Mouse (Mus musculus) midbrain, embryonic 10.5 days (tissue): ENCODE measurements around the gene Mapt. TPM values are rescaled to one million over a fixed set of nuclear protein-coding genes. Genes with fewer than 3 reads are reported as not detected.
"Not testable (repeated sequence)": the region's sequence is repeated elsewhere in the genome, so short reads cannot be mapped to it uniquely, and the experiment has no call there.

ENCODE experiments used
- DNase-seq: peaks from one replicate; pipeline ENCODE4 v3.0.0-alpha.2; 2017; ENCODE audit warnings: low spot score
- H3K27ac ChIP-seq: fragments of 300-500 bp; sonication (generic); replicated peaks from 2 replicates; pipeline ENCODE4 v1.5.1; 2016; ENCODE audit warnings: mild to moderate bottlenecking
- H3K27me3 ChIP-seq: fragments of 300-500 bp; sonication (generic); 2 replicates; pipeline ENCODE4 v1.6.1; 2016; ENCODE audit warnings: low read depth, mild to moderate bottlenecking; ENCODE audit not compliant: poor library complexity, severe bottlenecking
- H3K36me3 ChIP-seq: fragments of 300-500 bp; sonication (generic); 2 replicates; pipeline ENCODE4 v1.6.1; 2016; ENCODE audit warnings: mild to moderate bottlenecking, moderate library complexity
- H3K4me1 ChIP-seq: fragments of 300-500 bp; sonication (generic); 2 replicates; pipeline ENCODE4 v1.6.1; 2016
- H3K4me3 ChIP-seq: fragments of 300-500 bp; sonication (generic); 2 replicates; pipeline ENCODE4 v1.5.1; 2016; ENCODE audit warnings: mild to moderate bottlenecking, moderate library complexity
- H3K9me3 ChIP-seq: fragments of 300-500 bp; sonication (generic); replicated peaks from 2 replicates; pipeline ENCODE4 v1.6.1; 2016; ENCODE audit warnings: mild to moderate bottlenecking
- WGBS: fragments of 180-500 bp; shearing (Covaris S2); methylation state at CpG from one replicate; pipeline ENCODE4 v1.1.7; 2016; 5-methylcytosine and 5-hydroxymethylcytosine counted together
- polyA plus RNA-seq: library from polyadenylated mRNA; unstranded; fragments of >200 nt; fragmentation: Nextera tagmentation; extraction: Ambion mirVana; gene quantifications from 2 replicates; pipeline ENCODE4 v1.2.1, GENCODE M21; 2016

The Mapt gene
- polyA plus RNA-seq, 1 experiment from 2014 or later, result 23.7 TPM

DNA sequence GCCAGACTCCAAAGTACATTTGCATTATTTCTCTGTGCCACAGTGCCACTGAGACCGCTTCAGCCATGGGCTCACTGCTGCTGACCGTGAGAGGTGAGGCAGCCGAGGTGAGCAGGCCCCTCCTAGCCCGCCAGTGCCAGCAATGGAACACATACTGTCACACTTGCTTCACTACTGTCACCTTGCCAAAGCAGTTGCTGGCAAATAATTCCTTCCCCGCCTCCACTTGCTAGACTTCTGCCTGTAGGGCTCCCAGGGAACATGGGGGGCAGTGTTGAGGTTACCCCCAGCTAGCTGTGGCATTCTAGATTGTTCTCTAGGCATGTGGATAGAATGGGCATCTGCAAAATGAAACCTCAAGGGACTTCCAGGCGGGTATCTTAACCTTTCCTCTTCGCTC lies 6.0 kb downstream of the Mapt start:
- Histone ChIP-seq H3K4me3 (no peak overlapping the region), H3K27me3 (peaks cover 65% of the 10 kb centered on the region), H3K4me1 (peaks cover 39% of the 10 kb centered on the region), H3K9me3 (no peaks in the 10 kb centered on the region), H3K36me3 (no peaks in the 10 kb centered on the region), H3K27ac (no peak overlapping the region)
- WGBS, result 71% methylated on average over 7 of the region's 7 CpGs
- no peak for DNase-seq

- Histone ChIP-seq H3K9me3 (no peaks in the 10 kb centered on the region), H3K4me3 (no peak overlapping the region), H3K27ac (no peak overlapping the region), H3K4me1 (peaks cover 30% of the 10 kb centered on the region), H3K36me3 (no peaks in the 10 kb centered on the region), H3K27me3 (peaks cover 63% of the 10 kb centered on the region)
- WGBS, result 69% methylated on average over 13 of the region's 13 CpGs
- no peak for DNase-seq
Observed at GRCm38 (mm10) chr11:104237958-104238747, 7.0 kb downstream of the Mapt start.

GRCm38 (mm10) chr11:104245478-104245877 lies 14.3 kb downstream of the Mapt start:
- not testable (repeated sequence) for H3K36me3 ChIP-seq, DNase-seq, H3K9me3 ChIP-seq, H3K4me3 ChIP-seq, H3K27ac ChIP-seq
- peaks cover 55% of the 10 kb centered on the region for H3K27me3 ChIP-seq
- H3K4me1 ChIP-seq, result peaks cover 18% of the 10 kb centered on the region
- 77% methylated on average over 6 of the region's 6 CpGs for WGBS

- Histone ChIP-seq H3K4me3 (no peak overlapping the region), H3K27me3 (peaks cover 55% of the 10 kb centered on the region), H3K4me1 (peaks cover 18% of the 10 kb centered on the region), H3K9me3 (no peaks in the 10 kb centered on the region), H3K27ac (no peak overlapping the region), H3K36me3 (no peaks in the 10 kb centered on the region)
- 12% methylated on average over 6 of the region's 6 CpGs for WGBS
- DNase-seq, result no peak
Observed at GRCm38 (mm10) chr11:104246171-104246694, 15.0 kb downstream of the Mapt start.

DNA sequence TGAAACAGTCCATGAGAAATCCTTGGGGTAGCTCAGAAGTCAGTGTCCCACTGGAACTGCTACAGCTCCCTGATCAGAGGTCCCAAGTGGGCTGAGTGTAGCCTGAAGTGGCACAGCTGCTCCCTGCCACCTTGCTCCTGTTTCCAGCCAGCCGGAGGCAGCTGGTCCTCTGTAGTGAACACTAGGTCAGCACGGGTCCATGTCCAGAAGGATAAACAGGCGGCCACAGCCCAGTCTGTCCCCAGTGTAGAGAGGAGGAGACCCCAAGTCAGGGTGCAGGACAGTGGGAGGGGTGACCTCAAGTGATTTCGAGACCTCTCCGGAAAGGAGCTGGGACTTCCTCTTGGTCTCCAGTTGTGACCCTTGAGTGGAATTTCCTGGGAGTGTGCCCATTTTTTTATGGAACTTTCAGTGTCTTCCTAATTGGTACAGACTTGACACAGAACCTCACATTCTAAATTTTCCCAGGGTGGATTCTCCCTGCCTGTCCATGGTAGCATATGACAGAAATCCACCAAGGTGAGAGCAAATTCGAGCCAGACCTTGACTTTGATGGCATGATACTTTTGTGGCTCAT lies 16.0 kb downstream of the Mapt start:
- DNase-seq, result no peak
- 85% methylated on average over 6 of the region's 6 CpGs for WGBS

DNA sequence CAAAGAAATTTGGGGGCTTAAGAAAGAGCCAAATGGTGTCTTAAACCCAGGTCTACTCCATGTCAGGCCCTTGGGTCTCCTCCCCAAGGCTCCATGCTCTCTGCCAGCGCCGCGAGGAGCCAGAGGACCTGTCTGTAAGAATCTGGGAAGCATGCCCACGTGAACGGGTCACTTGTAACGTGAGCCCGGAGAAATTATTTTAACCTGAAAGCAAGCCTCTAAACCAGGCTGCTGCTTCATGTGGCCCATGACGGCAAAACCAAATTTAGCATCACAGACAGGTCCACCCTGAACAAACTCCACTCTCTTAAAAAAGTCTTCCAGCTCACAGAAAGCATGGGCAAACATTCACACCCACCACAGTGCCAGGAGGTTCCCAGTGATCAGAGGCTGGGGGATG lies 18.2 kb downstream of the Mapt start:
- H3K27ac ChIP-seq, result no peak overlapping the region
- H3K36me3 ChIP-seq, result no peaks in the 10 kb centered on the region
- 90% methylated on average over 8 of the region's 8 CpGs for WGBS
- no peak for DNase-seq
- H3K9me3 ChIP-seq, result no peaks in the 10 kb centered on the region
- peaks cover 42% of the 10 kb centered on the region for H3K27me3 ChIP-seq
- H3K4me3 ChIP-seq, result no peak overlapping the region
- peaks cover 18% of the 10 kb centered on the region for H3K4me1 ChIP-seq

More for the DNA sequence above, 16.0 kb downstream of the Mapt start:
- Histone ChIP-seq H3K4me3 (no peak overlapping the region), H3K4me1 (peaks cover 18% of the 10 kb centered on the region), H3K27me3 (peaks cover 61% of the 10 kb centered on the region), H3K27ac (no peak overlapping the region), H3K36me3 (no peaks in the 10 kb centered on the region), H3K9me3 (no peaks in the 10 kb centered on the region)

DNA sequence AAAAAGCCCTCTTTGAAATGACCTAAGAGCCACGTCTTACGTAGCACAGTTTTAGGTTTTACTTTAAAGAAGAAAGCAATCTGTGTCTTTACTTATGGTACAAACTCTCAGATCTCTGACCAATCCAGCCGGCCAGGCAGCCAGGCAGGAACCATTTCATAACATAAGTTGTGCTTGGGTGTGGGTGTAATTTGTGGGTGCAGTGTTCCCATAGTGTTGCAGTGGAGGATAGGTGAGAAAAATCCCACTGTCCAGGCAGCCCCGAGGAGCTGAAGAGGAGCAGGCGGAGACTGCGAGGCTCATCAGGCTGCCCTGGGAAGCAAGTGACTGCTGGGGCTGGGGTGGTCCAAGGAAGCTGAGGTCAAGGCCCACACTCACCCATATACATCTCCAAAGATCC lies 19.9 kb downstream of the Mapt start:
- Histone ChIP-seq H3K4me1 (peaks cover 16% of the 10 kb centered on the region), H3K4me3 (no peak overlapping the region), H3K36me3 (no peaks in the 10 kb centered on the region), H3K27ac (no peak overlapping the region), H3K9me3 (no peaks in the 10 kb centered on the region), H3K27me3 (peaks cover 32% of the 10 kb centered on the region)
- no peak for DNase-seq
- WGBS, result 76% methylated on average over 6 of the region's 6 CpGs

GRCm38 (mm10) chr11:104252094-104252493 lies 20.9 kb downstream of the Mapt start:
- no peak for DNase-seq
- WGBS, result 83% methylated on average over 3 of the region's 3 CpGs
- peaks cover 30% of the 10 kb centered on the region for H3K27me3 ChIP-seq
- no peaks in the 10 kb centered on the region for H3K36me3 ChIP-seq
- no peaks in the 10 kb centered on the region for H3K9me3 ChIP-seq
- H3K4me3 ChIP-seq, result no peak overlapping the region
- no peak overlapping the region for H3K27ac ChIP-seq
- peaks cover 6% of the 10 kb centered on the region for H3K4me1 ChIP-seq

DNA sequence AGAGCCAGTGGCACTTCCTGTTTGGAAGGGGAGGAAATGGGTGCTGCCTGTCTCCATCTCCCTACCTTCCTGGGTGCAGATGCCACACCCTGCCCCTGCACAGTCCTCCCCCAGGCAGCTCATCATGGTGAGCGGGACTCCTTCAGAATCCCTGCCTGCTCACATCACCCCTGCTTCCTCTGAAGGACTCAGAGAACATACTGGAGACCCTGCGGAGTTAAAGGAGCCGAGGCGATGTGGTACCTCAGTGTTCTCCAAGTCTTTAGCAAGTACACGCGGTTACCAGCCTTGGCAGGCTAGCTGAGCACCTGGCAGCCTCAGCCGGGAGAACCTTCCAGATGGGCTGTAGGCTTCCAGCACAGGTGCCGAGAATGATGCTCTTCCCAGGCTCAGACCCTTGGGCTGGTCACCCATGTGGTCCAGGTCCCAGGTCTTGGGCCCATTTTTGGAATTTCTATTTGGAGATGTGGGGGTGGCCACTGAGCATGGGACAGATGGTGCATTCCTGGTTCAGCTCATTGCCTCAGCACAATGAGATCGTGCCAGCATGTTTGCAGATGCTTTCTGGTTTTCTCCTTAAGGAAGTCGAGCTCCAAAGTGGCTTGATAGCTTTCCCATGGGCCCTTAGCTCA lies 23.3 kb downstream of the Mapt start:
- no peak for DNase-seq
- H3K27me3 ChIP-seq, result peaks cover 8% of the 10 kb centered on the region
- H3K4me1 ChIP-seq, result peaks cover 13% of the 10 kb centered on the region
- 88% methylated on average over 10 of the region's 10 CpGs for whole genome bisulfite sequencing
- no peaks in the 10 kb centered on the region for H3K9me3 ChIP-seq
- H3K4me3 ChIP-seq, result no peak overlapping the region
- H3K36me3 ChIP-seq, result no peaks in the 10 kb centered on the region
- no peak overlapping the region for H3K27ac ChIP-seq

DNA sequence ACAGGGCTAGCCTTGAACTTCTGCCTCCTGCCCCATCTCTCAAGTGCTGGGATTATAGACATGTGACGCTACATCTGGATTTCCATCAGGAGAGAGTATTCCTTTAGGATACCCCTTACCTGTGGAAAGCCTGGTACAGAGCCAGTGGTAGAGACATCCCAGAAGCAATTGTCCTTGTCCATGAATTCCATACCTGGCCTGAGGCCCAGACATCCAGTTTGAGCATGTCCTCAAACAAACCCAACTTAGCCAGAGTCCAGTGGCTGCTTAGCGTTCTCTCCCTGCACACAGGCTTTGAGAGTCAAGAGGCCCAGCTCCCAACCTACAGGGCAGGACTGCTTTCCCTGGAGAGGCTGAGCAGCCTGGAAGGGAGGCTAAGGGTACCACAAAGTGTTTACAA lies 25.0 kb downstream of the Mapt start:
- WGBS, result 98% methylated on average over 2 of the region's 2 CpGs
- 0 out of 2 replicates have a peak, but pooled peaks cover 6% of the 10 kb centered on the region for H3K27me3 ChIP-seq

GRCm38 (mm10) chr11:104258991-104259390 lies 27.8 kb downstream of the Mapt start:
- H3K27ac ChIP-seq, result 0 out of 2 replicates have a peak overlapping the region, but pooled peaks have one; percentile 9
- peaks cover 13% of the 10 kb centered on the region for H3K4me1 ChIP-seq
- no peaks in the 10 kb centered on the region for H3K9me3 ChIP-seq
- no peaks in the 10 kb centered on the region for H3K36me3 ChIP-seq
- no peak overlapping the region for H3K4me3 ChIP-seq
- DNase-seq, result no peak
- 65% methylated on average over 4 of the region's 4 CpGs for WGBS
- H3K27me3 ChIP-seq, result no peaks in the 10 kb centered on the region

More for the DNA sequence above, 25.0 kb downstream of the Mapt start:
- Histone ChIP-seq H3K4me3 (no peak overlapping the region), H3K36me3 (no peaks in the 10 kb centered on the region), H3K4me1 (peaks cover 13% of the 10 kb centered on the region), H3K27ac (no peak overlapping the region), H3K9me3 (no peaks in the 10 kb centered on the region)
- DNase-seq, result no peak

GRCm38 (mm10) chr11:104264683-104265082 lies 33.5 kb downstream of the Mapt start:
- Histone ChIP-seq H3K27me3 (no peaks in the 10 kb centered on the region), H3K36me3 (no peaks in the 10 kb centered on the region), H3K4me3 (no peak overlapping the region), H3K27ac (no peak overlapping the region), H3K9me3 (no peaks in the 10 kb centered on the region), H3K4me1 (peaks cover 4% of the 10 kb centered on the region; the same call in 1 of the 2 replicates)
- DNase-seq, result no peak
- WGBS, result 84% methylated on average over 6 of the region's 6 CpGs

DNA sequence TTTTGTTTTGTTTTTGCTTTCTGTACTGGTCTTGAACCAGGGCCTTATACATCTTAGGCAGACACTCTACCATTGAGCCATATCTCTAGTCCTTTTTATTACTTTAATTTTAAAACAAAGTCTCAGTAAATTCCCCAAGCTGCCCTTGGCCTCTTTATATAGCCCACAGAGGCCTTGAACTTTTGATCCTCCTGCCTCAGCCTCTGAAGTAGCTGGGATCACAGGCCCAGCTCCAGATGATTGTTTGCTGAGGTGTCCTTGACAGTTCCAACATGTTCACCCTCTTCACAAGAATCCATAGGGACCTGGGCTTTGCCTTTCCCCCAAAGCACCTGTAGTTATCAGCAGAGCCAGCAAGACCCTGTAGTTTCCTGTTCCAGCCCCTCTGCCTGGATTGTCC lies 34.5 kb downstream of the Mapt start:
- Histone ChIP-seq H3K4me1 (peaks cover 11% of the 10 kb centered on the region), H3K27me3 (no peaks in the 10 kb centered on the region), H3K36me3 (no peaks in the 10 kb centered on the region), H3K27ac (no peak overlapping the region), H3K9me3 (no peaks in the 10 kb centered on the region), H3K4me3 (no peak overlapping the region)
- DNase-seq, result no peak
